Mouse (Mus musculus) testis, adult 2 months (tissue): ENCODE measurements around the gene Sbf1. TPM values are rescaled to one million over a fixed set of nuclear protein-coding genes. Genes with fewer than 3 reads are reported as not detected.

ENCODE experiments used
- H3K27ac ChIP-seq: fragments of 200-500 bp; 2 replicates; pipeline ENCODE4 v1.5.1; 2012; ENCODE audit warnings: low read depth, low read length; ENCODE audit not compliant: control insufficient read depth, insufficient read depth
- H3K27me3 ChIP-seq: fragments of 200-500 bp; 2 replicates; pipeline ENCODE4 v1.6.1; 2012; ENCODE audit warnings: mild to moderate bottlenecking, low read length, moderate library complexity; ENCODE audit not compliant: control insufficient read depth, insufficient read depth
- H3K36me3 ChIP-seq: fragments of 200-500 bp; 2 replicates; pipeline ENCODE4 v1.6.1; 2012; ENCODE audit warnings: mild to moderate bottlenecking, low read length; ENCODE audit not compliant: control insufficient read depth, insufficient read depth
- H3K4me1 ChIP-seq: fragments of 200-500 bp; 2 replicates; pipeline ENCODE4 v1.6.1; 2012; ENCODE audit warnings: low read length; ENCODE audit not compliant: control insufficient read depth, insufficient read depth
- H3K4me3 ChIP-seq: fragments of 200-500 bp; 2 replicates; pipeline ENCODE4 v1.5.1; 2012; ENCODE audit warnings: low read depth, mild to moderate bottlenecking, low read length, moderate library complexity, mixed read lengths; ENCODE audit not compliant: control insufficient read depth
- CTCF ChIP-seq: fragments of 200-500 bp; IDR thresholded peaks from 2 replicates; pipeline ENCODE4 v1.5.1; 2012; ENCODE audit warnings: low read depth, mild to moderate bottlenecking, inconsistent platforms, low read length, moderate library complexity; ENCODE audit not compliant: control insufficient read depth, insufficient read depth, insufficient replicate concordance
- POLR2A ChIP-seq: fragments of 200-500 bp; IDR thresholded peaks from 2 replicates; pipeline ENCODE4 v1.6.1; 2012; ENCODE audit warnings: low read depth, mild to moderate bottlenecking, inconsistent platforms, low read length, moderate library complexity; ENCODE audit not compliant: control insufficient read depth
- polyA plus RNA-seq: library from polyadenylated mRNA; depleted of rRNA; stranded (reverse); fragments of >200 nt; gene quantifications from 2 replicates; pipeline ENCODE4 v1.2.3, GENCODE M21; 2012

The Sbf1 gene
- polyA plus RNA-seq, 1 experiment: 170 TPM

DNA sequence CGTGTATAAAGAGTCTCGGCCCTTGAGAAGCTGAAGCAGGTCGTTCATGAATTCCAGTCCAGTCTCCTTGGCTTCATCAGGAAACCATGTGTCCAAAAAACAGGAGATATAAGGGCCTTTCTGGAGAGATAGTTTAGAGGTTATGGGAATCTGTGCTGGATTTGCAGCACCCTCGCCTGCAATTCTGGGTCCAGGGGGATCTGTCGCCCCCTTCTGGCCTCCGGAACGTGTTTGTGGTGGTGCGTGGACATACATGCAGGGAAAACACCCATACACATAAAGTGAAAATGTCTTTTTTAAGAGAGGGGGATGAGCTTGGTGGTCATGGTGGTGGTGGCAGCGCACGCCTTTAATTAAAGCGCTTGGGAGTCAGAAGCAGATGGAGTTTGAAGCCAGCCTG, 1.0 kb upstream of the Sbf1 start:
- no peaks in the 10 kb centered on the region for H3K36me3 ChIP-seq
- H3K27ac ChIP-seq: no peak overlapping the region
- no peak for TF ChIP-seq POLR2A
- H3K27me3 ChIP-seq: no peaks in the 10 kb centered on the region
- peaks cover 16% of the 10 kb centered on the region for H3K4me1 ChIP-seq
- no peak overlapping the region for H3K4me3 ChIP-seq

DNA sequence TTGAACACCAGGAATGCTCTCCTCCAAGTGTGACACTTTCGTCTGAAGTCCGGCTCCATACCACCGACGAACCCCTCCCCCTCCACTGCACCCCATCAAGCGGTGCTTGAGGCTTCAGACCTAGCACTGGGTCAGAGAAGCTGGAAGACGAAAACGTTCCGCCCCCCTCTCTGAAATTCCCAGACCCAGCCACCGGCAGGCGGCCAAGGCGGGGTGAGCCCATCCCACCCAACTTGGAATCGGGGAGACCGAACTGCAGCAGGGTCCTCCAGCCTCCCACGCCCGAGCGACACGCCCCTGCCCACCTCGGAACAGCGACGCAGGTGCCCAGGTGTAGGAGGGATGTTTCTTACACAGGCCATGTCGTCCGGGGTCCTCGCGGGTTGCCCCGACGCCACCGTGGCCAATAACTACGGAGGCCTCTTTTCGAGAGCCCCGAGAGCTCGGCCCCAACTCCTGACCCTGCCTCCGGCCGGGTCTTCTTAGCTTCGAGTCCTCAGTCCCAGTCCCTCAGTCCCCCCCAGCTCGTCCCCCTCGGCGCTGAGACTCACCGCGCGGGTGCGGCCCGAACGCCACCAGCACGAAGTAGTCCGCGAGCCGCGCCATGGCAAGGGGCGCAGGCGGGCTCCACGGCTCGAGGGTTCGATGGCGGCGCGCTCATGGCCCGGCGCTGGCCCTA, 461 bp downstream of the Sbf1 start:
- Histone ChIP-seq H3K4me1 (peaks cover 16% of the 10 kb centered on the region), H3K27ac (peak overlapping the region; percentile 76), H3K27me3 (no peaks in the 10 kb centered on the region), H3K36me3 (no peaks in the 10 kb centered on the region), H3K4me3 (peak overlapping the region; percentile 98)
- TF ChIP-seq CTCF (no peak), POLR2A (no peak)

DNA sequence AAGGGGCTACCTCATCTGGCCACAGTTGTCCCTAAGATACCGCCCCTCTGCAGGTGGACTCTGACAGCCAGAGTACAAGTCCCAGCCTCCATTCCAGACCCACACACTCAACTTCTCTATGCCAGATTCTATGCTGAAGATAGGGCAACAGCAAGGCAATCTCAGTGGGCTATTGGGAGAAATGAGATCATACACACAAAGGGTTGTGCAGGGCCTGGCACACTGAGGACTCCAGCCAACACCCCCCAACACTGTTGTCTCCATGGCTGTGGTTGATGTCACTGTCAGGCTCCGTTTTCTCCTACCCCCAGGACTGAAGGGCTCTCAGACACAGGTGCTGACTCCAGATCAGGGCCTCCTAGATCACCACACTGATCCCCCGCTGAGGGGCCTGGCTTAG, 1.0 kb downstream of the Sbf1 start:
- no peak for TF ChIP-seq CTCF
- TF ChIP-seq POLR2A: no peak
- no peak overlapping the region for H3K27ac ChIP-seq

DNA sequence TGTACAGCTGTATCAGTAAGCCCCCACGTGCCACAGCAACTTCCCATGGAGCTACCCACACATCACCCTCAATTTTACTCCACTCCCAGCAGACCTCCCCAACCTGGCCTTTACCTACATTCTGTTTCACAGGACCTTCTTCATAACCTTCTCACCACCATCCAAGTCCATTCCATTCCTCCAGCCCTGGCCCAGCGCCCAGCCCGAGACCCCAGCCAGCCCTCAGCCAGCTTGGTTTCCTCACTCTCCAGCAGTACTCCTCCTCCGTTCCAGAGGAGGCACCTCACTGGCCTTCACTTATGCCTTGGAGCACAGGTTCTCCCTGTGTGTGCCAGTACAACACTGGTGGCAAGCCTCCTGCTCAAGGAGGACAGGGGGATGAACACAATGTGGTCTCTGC, 1.8 kb downstream of the Sbf1 start:
- peaks cover 16% of the 10 kb centered on the region for H3K4me1 ChIP-seq
- no peak for TF ChIP-seq CTCF
- no peak for TF ChIP-seq POLR2A
- no peak overlapping the region for H3K4me3 ChIP-seq
- no peak overlapping the region for H3K27ac ChIP-seq
- H3K36me3 ChIP-seq: no peaks in the 10 kb centered on the region
- no peaks in the 10 kb centered on the region for H3K27me3 ChIP-seq

More for the DNA sequence above, 1.0 kb downstream of the Sbf1 start:
- Histone ChIP-seq H3K36me3 (no peaks in the 10 kb centered on the region), H3K4me1 (peaks cover 16% of the 10 kb centered on the region), H3K27me3 (no peaks in the 10 kb centered on the region), H3K4me3 (peak overlapping the region; percentile 98)

DNA sequence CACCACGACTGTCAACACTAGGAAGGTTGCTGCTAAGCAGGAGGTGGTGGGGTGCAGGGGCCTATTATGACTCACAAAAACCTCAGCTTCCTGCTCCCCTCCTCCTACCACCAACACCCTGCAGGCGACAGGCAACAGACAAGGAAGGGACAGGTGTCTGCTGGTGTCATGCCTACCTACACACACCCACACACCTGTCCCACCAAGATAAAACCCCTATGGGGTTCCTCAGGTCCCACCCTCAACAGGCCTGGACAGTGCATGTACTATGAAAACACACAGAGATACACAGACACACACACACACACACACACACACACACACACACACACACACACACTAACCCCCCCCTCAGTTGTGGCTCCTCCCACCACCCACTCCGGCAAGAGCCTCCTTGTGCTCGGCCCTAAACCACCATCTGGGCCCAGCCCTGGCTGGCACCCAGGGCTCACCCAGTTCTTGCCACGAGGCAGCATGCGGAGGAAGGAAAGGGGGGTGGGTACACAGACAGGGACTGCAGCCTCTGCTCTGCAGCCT, 5.1 kb downstream of the Sbf1 start:
- peaks cover 9% of the 10 kb centered on the region for H3K4me1 ChIP-seq
- no peaks in the 10 kb centered on the region for H3K27me3 ChIP-seq
- H3K4me3 ChIP-seq: no peak overlapping the region
- no peak overlapping the region for H3K27ac ChIP-seq
- TF ChIP-seq POLR2A (no peak), CTCF (no peak)
- H3K36me3 ChIP-seq: no peaks in the 10 kb centered on the region; the same call in 1 of the 2 replicates

DNA sequence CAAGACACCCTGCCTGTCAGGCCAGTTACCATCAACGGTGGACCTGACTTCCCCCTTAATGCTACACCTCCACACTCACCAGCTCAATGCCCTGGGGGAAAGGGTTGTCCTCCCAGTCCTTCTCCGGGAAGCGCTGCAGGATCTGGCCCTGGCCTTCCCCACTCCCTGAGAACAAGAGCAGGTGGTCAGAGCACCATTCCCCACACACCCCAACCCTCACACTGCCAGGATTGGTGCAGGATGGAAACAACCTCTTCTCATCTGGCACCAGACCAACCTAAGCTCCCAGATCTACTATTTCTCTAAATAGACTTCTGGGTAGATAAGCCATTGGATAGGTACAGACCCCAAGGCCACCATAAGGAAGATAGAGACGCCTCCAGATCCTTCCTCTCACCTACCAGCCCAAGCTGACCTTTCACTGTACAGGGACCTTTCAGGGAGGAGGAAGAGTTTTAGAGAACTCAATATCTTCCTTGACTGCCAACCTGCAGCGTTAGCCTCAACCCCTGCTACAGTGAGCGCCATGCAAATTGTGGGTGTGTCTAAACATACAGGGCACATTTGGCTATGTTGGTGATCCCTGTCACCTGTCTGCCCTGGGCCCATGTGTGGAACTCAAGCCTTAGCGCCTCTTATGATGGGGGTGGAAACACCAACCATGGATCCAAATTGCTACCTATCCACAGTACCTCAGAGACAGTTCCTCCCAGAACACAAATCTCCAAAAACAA, 6.5 kb downstream of the Sbf1 start:
- Histone ChIP-seq H3K36me3 (peaks cover 1% of the 10 kb centered on the region; the same call in 1 of the 2 replicates), H3K27me3 (no peaks in the 10 kb centered on the region)
- no peak for TF ChIP-seq CTCF
- no peak for TF ChIP-seq POLR2A

DNA sequence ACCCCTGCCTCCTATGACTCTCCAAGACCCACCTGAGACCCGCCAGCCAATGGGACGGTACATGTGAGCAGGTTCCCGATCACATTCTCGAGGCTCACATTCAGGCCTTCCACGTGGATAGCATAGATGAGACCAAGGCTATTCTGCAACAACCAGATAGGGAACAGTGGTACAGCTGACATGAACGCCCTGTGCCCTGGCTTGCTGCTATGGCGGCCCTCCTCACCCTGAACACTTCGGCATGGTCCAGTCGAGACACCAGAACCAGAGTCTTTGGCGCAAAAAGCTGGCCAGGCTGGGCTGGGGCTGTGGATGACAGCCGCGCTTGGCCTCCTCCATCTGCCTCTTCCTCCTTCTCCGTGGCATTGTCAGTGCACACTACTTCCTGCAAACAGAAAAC, 7.7 kb downstream of the Sbf1 start:
- Histone ChIP-seq H3K4me3 (no peak overlapping the region), H3K27me3 (no peaks in the 10 kb centered on the region), H3K4me1 (no peaks in the 10 kb centered on the region; the same call in 1 of the 2 replicates), H3K36me3 (peaks cover 1% of the 10 kb centered on the region), H3K27ac (no peak overlapping the region)
- no peak for TF ChIP-seq POLR2A
- no peak for TF ChIP-seq CTCF

More for the DNA sequence above, 6.5 kb downstream of the Sbf1 start:
- no peak overlapping the region for H3K4me3 ChIP-seq
- no peak overlapping the region for H3K27ac ChIP-seq
- H3K4me1 ChIP-seq: peaks cover 3% of the 10 kb centered on the region
